Mouse (Mus musculus) cerebellum, adult 2 months (tissue): Measurements from ENCODE around the gene Trpm2. TPM values are rescaled to one million over a fixed set of nuclear protein-coding genes. Genes with fewer than 3 reads are reported as not detected.

ENCODE experiments used
- DNase-seq, 2 experiments: peaks; one replicate each; pipeline ENCODE4 v3.0.0; 2021
- H3K27ac ChIP-seq: fragments of 200-500 bp; 2 replicates; pipeline ENCODE4 v1.5.1; 2012; ENCODE audit warnings: low read length, control low read depth, inconsistent platforms; ENCODE audit not compliant: insufficient read depth
- H3K27me3 ChIP-seq: fragments of 200-500 bp; 2 replicates; pipeline ENCODE4 v1.6.1; 2012; ENCODE audit warnings: inconsistent platforms, mild to moderate bottlenecking, low read length, moderate library complexity; ENCODE audit not compliant: control insufficient read depth, insufficient read depth
- H3K4me1 ChIP-seq: fragments of 200-500 bp; 2 replicates; pipeline ENCODE4 v1.6.1; 2011; ENCODE audit warnings: low read length; ENCODE audit not compliant: control insufficient read depth, insufficient read depth
- H3K4me3 ChIP-seq: fragments of 200-500 bp; replicated peaks from 2 replicates; pipeline ENCODE3; 2011; ENCODE audit warnings: mild to moderate bottlenecking, low read depth, low read length, control low read depth; ENCODE audit not compliant: insufficient read depth
- CTCF ChIP-seq: fragments of 200-500 bp; IDR thresholded peaks from 2 replicates; pipeline ENCODE4 v1.5.1; 2011; ENCODE audit warnings: low read depth, mild to moderate bottlenecking, control low read depth, low read length, moderate library complexity, borderline replicate concordance; ENCODE audit not compliant: insufficient read depth
- POLR2A ChIP-seq: fragments of 200-500 bp; IDR thresholded peaks from 2 replicates; pipeline ENCODE4 v1.6.1; 2011; ENCODE audit warnings: low read length, control low read depth, borderline replicate concordance; ENCODE audit not compliant: insufficient read depth
- WGBS: fragments of 180-500 bp; shearing (Covaris S2); methylation state at CpG from one replicate; pipeline ENCODE4 v1.1.7; 2018; 5-methylcytosine and 5-hydroxymethylcytosine counted together
- polyA plus RNA-seq: library from polyadenylated mRNA; depleted of rRNA; stranded (reverse); fragments of >200 nt; gene quantifications from 2 replicates; pipeline ENCODE4 v1.2.3, GENCODE M21; 2012

Trpm2 gene
- polyA plus RNA-seq, 1 experiment: 32.5 TPM

GRCm38 (mm10) chr10:78001796-78002195, 31.4 kb upstream of the Trpm2 start:
- 24% methylated on average over 11 of the region's 11 CpGs for WGBS
- no peak for DNase-seq
- Histone ChIP-seq H3K27ac (no peak overlapping the region), H3K4me1 (peaks cover 3% of the 10 kb centered on the region; the same call in 1 of the 2 replicates), H3K27me3 (no peaks in the 10 kb centered on the region), H3K4me3 (no peak overlapping the region)
- TF ChIP-seq CTCF: no peak

GRCm38 (mm10) chr10:78000200-78000599, 29.8 kb upstream of the Trpm2 start:
- Histone ChIP-seq H3K27me3 (no peaks in the 10 kb centered on the region), H3K4me1 (no peaks in the 10 kb centered on the region; the same call in 1 of the 2 replicates), H3K27ac (no peak overlapping the region), H3K4me3 (no peak overlapping the region)
- no peak for DNase-seq
- 67% methylated on average over 5 of the region's 5 CpGs for WGBS
- TF ChIP-seq POLR2A: no peak
- no peak for TF ChIP-seq CTCF

GRCm38 (mm10) chr10:77995639-77996038, 25.3 kb upstream of the Trpm2 start:
- whole genome bisulfite sequencing: 36% methylated on average over 3 of the region's 3 CpGs
- no peak overlapping the region for H3K4me3 ChIP-seq
- DNase-seq: no peak
- H3K4me1 ChIP-seq: no peaks in the 10 kb centered on the region
- TF ChIP-seq POLR2A: no peak
- no peak for TF ChIP-seq CTCF
- H3K27me3 ChIP-seq: no peaks in the 10 kb centered on the region
- no peak overlapping the region for H3K27ac ChIP-seq

- WGBS: 82% methylated on average over 5 of the region's 5 CpGs
- no peaks in the 10 kb centered on the region for H3K27me3 ChIP-seq
- DNase-seq: no peak
- H3K27ac ChIP-seq: no peak overlapping the region
- peaks cover 2% of the 10 kb centered on the region; the same call in 1 of the 2 replicates for H3K4me1 ChIP-seq
- TF ChIP-seq CTCF: no peak
- TF ChIP-seq POLR2A: no peak
- H3K4me3 ChIP-seq: no peak overlapping the region
Measured at GRCm38 (mm10) chr10:77985775-77986174, 15.4 kb upstream of the Trpm2 start.

GRCm38 (mm10) chr10:77984660-77985059, 14.3 kb upstream of the Trpm2 start:
- WGBS: 0% methylated on average over 4 of the region's 4 CpGs
- Histone ChIP-seq H3K27me3 (no peaks in the 10 kb centered on the region), H3K27ac (no peak overlapping the region), H3K4me1 (peaks cover 2% of the 10 kb centered on the region; the same call in 1 of the 2 replicates), H3K4me3 (no peak overlapping the region)
- DNase-seq: peak; percentile 67 to 70
- TF ChIP-seq POLR2A (no peak), CTCF (peak; percentile 87)

GRCm38 (mm10) chr10:77978351-77979350, 8.3 kb upstream of the Trpm2 start, which contains the start of gene 1810043G02Rik:
1810043G02Rik (plus strand) TSS chr10:77978524.
- peak within 1 kb of the TSS; percentile 76 for H3K4me3 ChIP-seq
- H3K27me3 ChIP-seq: no peaks in the 10 kb centered on the region
- H3K4me1 ChIP-seq: peaks cover 8% of the 10 kb centered on the region; the same call in 1 of the 2 replicates
- TF ChIP-seq POLR2A (peak; percentile 93), CTCF (no peak)
- peak; percentile 99 to 100 for DNase-seq
- under 1% methylated on average over 57 of the region's 57 CpGs for WGBS
- H3K27ac ChIP-seq: peak within 1 kb of the TSS; percentile 79

GRCm38 (mm10) chr10:77976458-77977150, 6.2 kb upstream of the Trpm2 start:
- 66% methylated on average over 8 of the region's 8 CpGs for WGBS
- Histone ChIP-seq H3K4me1 (peaks cover 8% of the 10 kb centered on the region; the same call in 1 of the 2 replicates), H3K4me3 (no peak overlapping the region), H3K27ac (no peak overlapping the region), H3K27me3 (no peaks in the 10 kb centered on the region)
- TF ChIP-seq POLR2A (no peak), CTCF (no peak)
- DNase-seq: peak in 1 of 2 experiments; percentile 22
